Comparison of ENCODE assay signal across 7 mouse cellular contexts in genomic region chr17:45584096-45584896, GRCm38 (mm10). TPM values are rescaled to one million over a fixed set of nuclear protein-coding genes. Genes with fewer than 3 reads are reported as not detected.
DNase-seq lines count a peak whose midpoint lies in the region.

No protein-coding gene starts in this region.

- intact Hi-C loops in gastrocnemius, postnatal 36 days (cut with DNase I) = loop anchor here (5.0 kb wide), 1 partner anchor 133 kb away; no protein-coding TSS in a partner anchor
- intact Hi-C loops in left cerebral cortex, postnatal 36 days (cut with DNase I) = loop anchor here (2.0 kb wide), 2 partner anchors 45 to 59 kb away; no protein-coding TSS in a partner anchor

- peaks cover 37% of the 10 kb centered on the region for H3K4me1 ChIP-seq in megakaryocyte, embryonic 14.5 days

- DNase-seq in adrenal gland, adult 8-10 months = peak; percentile 85
- peak; percentile 77 to 84 for DNase-seq in cerebellum, postnatal 25 days
- peak; percentile 82 to 89 for DNase-seq in gastrocnemius, postnatal 36 days
- peak; percentile 8 for DNase-seq in induced T-regulatory cell, adult 2 months (ENCODE audit: low read depth)
- peak; percentile 40 to 59 for DNase-seq in left cerebral cortex, postnatal 36 days (ENCODE audit: low spot score in 2 of 2)
- DNase-seq in splenic B cell, adult 2 months (ENCODE audit: low read depth, low spot score) = peak; percentile 55

- peaks cover 11% of the 10 kb centered on the region for H3K9me3 ChIP-seq in megakaryocyte, embryonic 14.5 days

- H3K27me3 ChIP-seq in megakaryocyte, embryonic 14.5 days (replicated peaks) = peaks cover 31% of the 10 kb centered on the region
- H3K27me3 ChIP-seq in splenic B cell, adult 2 months (ENCODE audit: control insufficient read depth, insufficient read depth, low read length, poor library complexity, severe bottlenecking) = no peaks in the 10 kb centered on the region

- H3K36me3 ChIP-seq in megakaryocyte, embryonic 14.5 days (replicated peaks; ENCODE audit: low read length) = peaks cover 24% of the 10 kb centered on the region
- H3K36me3 ChIP-seq in splenic B cell, adult 2 months (ENCODE audit: control insufficient read depth, insufficient read depth, low read length, poor library complexity, severe bottlenecking) = no peaks in the 10 kb centered on the region

- H3K4me3 ChIP-seq in megakaryocyte, embryonic 14.5 days (replicated peaks) = peak overlapping the region; percentile 19

RNA-seq across cellular contexts. Expression of gene Hsp90ab1, which starts 11.2 kb away (rescaled TPM):
- total RNA-seq in adrenal gland, adult 8-10 months (2022) = 1,000 to 10,000 TPM; 1,432 to 3,205 (median 1,905) TPM
- 100 to 1,000 TPM; 866 to 924 TPM for total RNA-seq in gastrocnemius, postnatal 36 days (2021)
- 1,000 to 10,000 TPM; 1,413 to 1,526 TPM for total RNA-seq in left cerebral cortex, postnatal 36 days (2021)
- polyA plus RNA-seq in megakaryocyte, embryonic 14.5 days (2012; ENCODE audit: insufficient read depth, low replicate concordance) = 292 and 435 TPM in 2 replicates

RNA-seq across cellular contexts. Expression of gene Slc29a1, which starts 15.1 kb away (rescaled TPM):
- total RNA-seq in adrenal gland, adult 8-10 months (2022) = 100 to 1,000 TPM; 145 to 174 (median 158) TPM
- total RNA-seq in gastrocnemius, postnatal 36 days (2021) = 10 to 100 TPM; 30.3 to 35.8 TPM
- total RNA-seq in left cerebral cortex, postnatal 36 days (2021) = 10 to 100 TPM; 17.1 to 23.2 TPM
- 24.7 TPM in 1 of 2 replicates, not detected in the other for polyA plus RNA-seq in megakaryocyte, embryonic 14.5 days (2012; ENCODE audit: insufficient read depth, low replicate concordance)

RNA-seq across cellular contexts. Expression of gene Mymx, which starts 17.6 kb away (rescaled TPM):
- total RNA-seq in adrenal gland, adult 8-10 months (2022) = under 1 TPM in 2 of 4 experiments, not detected in 2; 0.32 to 0.38 TPM
- total RNA-seq in gastrocnemius, postnatal 36 days (2021) = 1 to 10 TPM in 1 of 2 experiments, under 1 TPM in 1; 0.33 to 1.2 TPM
- not detected for total RNA-seq in left cerebral cortex, postnatal 36 days (2021)
- not detected in 2 replicates for polyA plus RNA-seq in megakaryocyte, embryonic 14.5 days (2012; ENCODE audit: insufficient read depth, low replicate concordance)

RNA-seq across cellular contexts. Expression of gene Slc35b2, which starts 20.6 kb away (rescaled TPM):
- 10 to 100 TPM; 51.7 to 68.9 (median 61.0) TPM for total RNA-seq in adrenal gland, adult 8-10 months (2022)
- 10 to 100 TPM; 17.3 to 21.4 TPM for total RNA-seq in gastrocnemius, postnatal 36 days (2021)
- 10 to 100 TPM; 24.7 to 33.0 TPM for total RNA-seq in left cerebral cortex, postnatal 36 days (2021)
- polyA plus RNA-seq in megakaryocyte, embryonic 14.5 days (2012; ENCODE audit: insufficient read depth, low replicate concordance) = 24.8 and 30.6 TPM in 2 replicates

RNA-seq across cellular contexts. Expression of gene Nfkbie, which starts 28.8 kb away (rescaled TPM):
- 1 to 10 TPM; 4.2 to 6.4 (median 5.6) TPM for total RNA-seq in adrenal gland, adult 8-10 months (2022)
- total RNA-seq in gastrocnemius, postnatal 36 days (2021) = under 1 TPM; 0.64 to 0.79 TPM
- total RNA-seq in left cerebral cortex, postnatal 36 days (2021) = 1 to 10 TPM; 1.7 to 2.7 TPM
- polyA plus RNA-seq in megakaryocyte, embryonic 14.5 days (2012; ENCODE audit: insufficient read depth, low replicate concordance) = 9.1 and 12.3 TPM in 2 replicates

Comparison
In these comparisons a context has a peak if more than half of its experiments do, and no peak if none do; other contexts are left out.
1. Peak in every context shown above with its lines: DNase-seq and H3K4me3 ChIP-seq.
2. DNase-seq: peak in every context shown above with its lines; median percentile 86 in gastrocnemius, postnatal 36 days; 85 in adrenal gland, adult 8-10 months; 80 in cerebellum, postnatal 25 days; 55 in splenic B cell, adult 2 months; 50 in left cerebral cortex, postnatal 36 days; 8 in induced T-regulatory cell, adult 2 months.